Mouse (Mus musculus): ENCODE measurements around the gene Cpm.

GRCm38 (mm10) chr10:117583155-117584061 is 45.9 kb upstream of the Cpm start:
- TF ChIP-seq POLR2A (IDR thresholded peaks at IDR 0.05; ENCODE audit: insufficient read depth, low read depth, low read length) = no peak
- TF ChIP-seq CTCF (IDR thresholded peaks at IDR 0.05) = no peak

Data from heart, adult 2 months (tissue).